Mouse (Mus musculus) bone marrow macrophage, adult 2 months (primary cell): ENCODE measurements around the gene Actr10.

Source experiments
- CTCF ChIP-seq: IDR thresholded peaks from 2 replicates; pipeline ENCODE4 v1.5.1; 2012; ENCODE audit warnings: low read depth, mild to moderate bottlenecking, low read length, moderate library complexity
- POLR2A ChIP-seq: IDR thresholded peaks from 2 replicates; pipeline ENCODE4 v1.6.1; 2012; ENCODE audit warnings: mild to moderate bottlenecking, low read depth, low read length, borderline replicate concordance

GRCm38 (mm10) chr12:70975891-70976290 lies 38.2 kb downstream of the Actr10 start:
- TF ChIP-seq CTCF (no peak), POLR2A (no peak)
